Mouse (Mus musculus) forebrain, embryonic 14.5 days (tissue): ENCODE measurements around the gene Farp1. TPM values are rescaled to one million over a fixed set of nuclear protein-coding genes. Genes with fewer than 3 reads are reported as not detected.
A peak's percentile ranks its signal among the peaks of the same experiment; 100 is the strongest.

Experiments
- ATAC-seq: fragments of 200-750 bp; cut with Nextera tagmentation; 2 replicates; pipeline ENCODE4 v1.8.0; 2017; ENCODE audit warnings: mild to moderate bottlenecking, moderate library complexity
- DNase-seq: peaks from one replicate; pipeline ENCODE4 v3.0.0-alpha.2; 2015; ENCODE audit warnings: low spot score
- H3K27ac ChIP-seq: fragments of 300-500 bp; sonication (generic); 2 replicates; pipeline ENCODE4 v1.5.1; 2014; ENCODE audit warnings: low read depth, mild to moderate bottlenecking, control low read depth, low read length, moderate library complexity
- H3K27me3 ChIP-seq: fragments of 300-500 bp; sonication (generic); replicated peaks from 2 replicates; pipeline ENCODE4 v1.6.1; 2014; ENCODE audit warnings: low read length, control low read depth, mixed read lengths; ENCODE audit not compliant: control insufficient read depth, insufficient read depth
- H3K36me3 ChIP-seq: fragments of 300-500 bp; sonication (generic); 2 replicates; pipeline ENCODE4 v1.6.1; 2014; ENCODE audit warnings: low read length, control low read depth; ENCODE audit not compliant: control insufficient read depth, insufficient read depth
- H3K4me1 ChIP-seq: fragments of 300-500 bp; sonication (generic); 2 replicates; pipeline ENCODE4 v1.6.1; 2014; ENCODE audit warnings: antibody characterized with exemption, low read length, control low read depth; ENCODE audit not compliant: control insufficient read depth, insufficient read depth
- H3K4me2 ChIP-seq: fragments of 300-500 bp; sonication (generic); 2 replicates; pipeline ENCODE4 v1.6.1; 2014; ENCODE audit warnings: mild to moderate bottlenecking, control low read depth, low read length
- H3K4me3 ChIP-seq: fragments of 300-500 bp; sonication (generic); 2 replicates; pipeline ENCODE4 v1.5.1; 2014; ENCODE audit warnings: low read depth, low read length, control low read depth
- H3K9ac ChIP-seq: fragments of 300-500 bp; sonication (generic); 2 replicates; pipeline ENCODE4 v1.6.1; 2014; ENCODE audit warnings: mild to moderate bottlenecking, low read length, control low read depth, moderate library complexity
- H3K9me3 ChIP-seq: fragments of 300-500 bp; sonication (generic); replicated peaks from 2 replicates; pipeline ENCODE4 v1.6.1; 2016; ENCODE audit warnings: low read length, control low read depth, mixed read lengths; ENCODE audit not compliant: control insufficient read depth
- WGBS: fragments of 180-500 bp; shearing (Covaris S2); extraction: QIAGEN DNeasy Blood & Tissue Kit; methylation state at CpG from one replicate; pipeline ENCODE4 v1.1.7; 2014; 5-methylcytosine and 5-hydroxymethylcytosine counted together
- polyA plus RNA-seq: library from polyadenylated mRNA; unstranded; fragments of >200 nt; fragmentation: Nextera tagmentation; extraction: Ambion mirVana; gene quantifications from 2 replicates; pipeline ENCODE4 v1.2.1, GENCODE M21; 2014

Gene Farp1
- 17.4 and 30.3 TPM in 2 replicates for polyA plus RNA-seq

DNA sequence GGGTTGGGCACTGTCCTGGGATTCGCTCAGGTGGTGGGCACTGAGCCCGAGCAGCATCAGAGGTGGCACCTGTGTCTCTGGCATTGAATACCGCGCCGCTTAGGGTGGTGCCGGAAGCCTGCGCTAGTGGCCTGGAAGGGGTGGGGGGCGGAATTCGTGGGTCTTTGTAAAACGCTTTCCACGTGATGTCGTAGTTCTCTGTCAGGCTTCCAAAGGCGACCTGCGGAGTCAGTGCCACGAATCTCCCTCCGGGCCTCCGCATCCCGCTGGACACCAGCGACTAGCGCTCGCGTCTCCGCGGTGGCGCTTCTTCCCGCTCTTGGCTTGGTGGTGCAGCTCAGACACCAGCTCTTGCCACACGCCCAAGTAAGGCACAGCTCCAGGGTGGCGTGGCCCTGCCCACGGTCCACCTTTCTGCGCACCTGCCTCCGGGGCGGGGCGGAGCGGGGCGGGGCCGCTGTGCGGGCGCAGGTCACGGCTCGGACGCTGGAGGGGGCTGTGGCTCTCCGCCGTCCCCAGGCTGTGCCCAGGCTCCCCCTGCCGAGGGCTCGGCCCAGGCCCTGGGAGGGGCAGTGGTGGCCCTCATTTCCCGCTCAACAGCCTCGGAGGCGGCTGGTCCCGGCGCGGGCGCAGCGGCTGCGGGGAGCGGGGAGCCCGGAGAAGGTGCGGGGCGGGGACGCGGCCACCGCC lies at the start of gene Farp1:
TSS of gene Farp1 (plus strand) at position 228 of the 690 bp plus-strand sequence.
- H3K4me2 ChIP-seq, result peak within 1 kb of the TSS; percentile 97
- peak; percentile 94 for ATAC-seq
- H3K36me3 ChIP-seq, result no peaks in the 10 kb centered on the region
- peak within 1 kb of the TSS; percentile 95 for H3K9ac ChIP-seq
- H3K27ac ChIP-seq, result peak within 1 kb of the TSS; percentile 82
- peaks cover 15% of the 10 kb centered on the region for H3K4me1 ChIP-seq
- no peaks in the 10 kb centered on the region for H3K9me3 ChIP-seq
- H3K27me3 ChIP-seq, result 0 out of 2 replicates have a peak, but pooled peaks cover 3% of the 10 kb centered on the region
- DNase-seq, result peak; percentile 81
- 1% methylated on average over 58 of the region's 61 CpGs for WGBS
- H3K4me3 ChIP-seq, result peak within 1 kb of the TSS; percentile 85

DNA sequence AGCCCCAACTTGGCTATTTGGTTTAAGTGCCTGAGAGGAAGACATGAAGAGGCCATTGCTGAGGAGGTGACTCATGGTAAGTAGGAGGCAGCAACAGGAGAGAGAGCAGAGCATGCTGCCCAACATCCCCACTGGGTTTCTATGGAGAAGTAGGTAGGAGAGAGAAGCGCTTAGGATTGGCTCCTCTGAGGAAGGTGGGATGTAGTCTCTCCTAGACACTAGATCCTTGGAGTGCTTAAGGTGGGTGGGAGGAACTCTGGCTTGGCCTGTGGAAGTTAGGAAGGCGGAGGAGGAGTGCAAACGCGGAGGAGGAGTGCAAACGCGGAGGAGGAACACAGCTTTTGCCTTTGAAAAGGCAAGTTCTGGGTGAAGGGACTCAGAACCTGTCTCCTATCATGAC lies 45.9 kb upstream of the Farp1 start:
- H3K27ac ChIP-seq, result no peak overlapping the region
- no peak overlapping the region for H3K4me2 ChIP-seq
- no peak for ATAC-seq
- no peak for DNase-seq
- 68% methylated on average over 6 of the region's 6 CpGs for WGBS
- H3K9me3 ChIP-seq, result no peaks in the 10 kb centered on the region
- H3K4me1 ChIP-seq, result no peaks in the 10 kb centered on the region
- H3K4me3 ChIP-seq, result no peak overlapping the region
- no peak overlapping the region for H3K9ac ChIP-seq
- H3K27me3 ChIP-seq, result no peaks in the 10 kb centered on the region
- H3K36me3 ChIP-seq, result no peaks in the 10 kb centered on the region

DNA sequence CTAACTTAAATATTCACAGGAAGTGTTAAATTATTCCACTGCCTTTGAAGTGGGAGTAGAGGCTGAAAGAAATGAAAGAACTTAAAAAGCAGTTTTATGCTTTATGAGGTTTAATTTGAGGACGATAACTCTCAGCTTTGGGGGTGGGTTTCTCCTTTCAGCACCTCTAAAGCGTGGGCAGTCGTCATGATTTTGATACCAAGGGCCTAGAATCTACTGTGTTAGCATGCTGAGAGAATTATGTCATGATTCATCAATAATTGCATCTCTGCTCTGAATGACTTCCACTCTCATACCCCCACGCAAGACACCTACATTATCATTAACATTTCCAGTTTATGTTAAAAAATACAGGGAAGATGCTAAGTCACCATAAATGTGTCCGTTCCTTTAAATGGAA lies 37.3 kb upstream of the Farp1 start:
- no peaks in the 10 kb centered on the region for H3K9me3 ChIP-seq
- H3K36me3 ChIP-seq, result no peaks in the 10 kb centered on the region
- 92% methylated on average over 5 of the region's 5 CpGs for WGBS
- DNase-seq, result no peak
- H3K27ac ChIP-seq, result no peak overlapping the region
- no peak for ATAC-seq
- no peak overlapping the region for H3K4me2 ChIP-seq
- H3K9ac ChIP-seq, result no peak overlapping the region
- H3K27me3 ChIP-seq, result no peaks in the 10 kb centered on the region
- no peaks in the 10 kb centered on the region for H3K4me1 ChIP-seq
- H3K4me3 ChIP-seq, result no peak overlapping the region

- no peak overlapping the region for H3K27ac ChIP-seq
- H3K27me3 ChIP-seq, result no peaks in the 10 kb centered on the region
- H3K4me2 ChIP-seq, result no peak overlapping the region
- DNase-seq (peak; percentile 24), ATAC-seq (no peak)
- H3K9ac ChIP-seq, result no peak overlapping the region
- no peaks in the 10 kb centered on the region for H3K36me3 ChIP-seq
- H3K4me1 ChIP-seq, result no peaks in the 10 kb centered on the region
- no peak overlapping the region for H3K4me3 ChIP-seq
- no peaks in the 10 kb centered on the region for H3K9me3 ChIP-seq
- 54% methylated on average over 12 of the region's 12 CpGs for WGBS
These were observed 34.2 kb upstream of the Farp1 start for GRCm38 (mm10) chr14:121000561-121001340.

GRCm38 (mm10) chr14:121005621-121006020 lies 29.4 kb upstream of the Farp1 start:
- DNase-seq (no peak), ATAC-seq (no peak)
- H3K9ac ChIP-seq, result no peak overlapping the region
- H3K4me2 ChIP-seq, result no peak overlapping the region
- WGBS, result 94% methylated on average over 6 of the region's 6 CpGs
- H3K27ac ChIP-seq, result no peak overlapping the region
- H3K4me3 ChIP-seq, result no peak overlapping the region
- no peaks in the 10 kb centered on the region for H3K36me3 ChIP-seq
- H3K9me3 ChIP-seq, result no peaks in the 10 kb centered on the region
- H3K4me1 ChIP-seq, result no peaks in the 10 kb centered on the region
- no peaks in the 10 kb centered on the region for H3K27me3 ChIP-seq

DNA sequence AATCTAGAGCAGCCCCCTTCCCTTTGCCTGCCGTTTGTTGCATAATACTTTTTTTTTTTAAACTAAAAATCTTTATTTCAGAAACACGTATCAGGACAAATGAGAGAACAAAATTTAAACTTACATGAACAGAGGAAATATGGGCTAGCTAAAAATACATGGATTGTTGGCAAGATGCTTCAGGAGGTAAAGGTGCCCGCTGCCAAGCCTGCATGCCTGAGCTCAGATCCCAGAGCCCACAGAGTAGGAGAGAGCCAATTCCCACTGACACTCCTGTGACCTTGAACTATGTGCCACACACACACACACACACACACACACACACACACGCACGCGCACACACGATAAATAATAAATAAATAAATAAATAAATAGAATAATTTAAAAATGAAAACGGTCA lies 29.0 kb upstream of the Farp1 start:
- H3K27ac ChIP-seq, result no peak overlapping the region
- DNase-seq, result no peak
- H3K9me3 ChIP-seq, result no peaks in the 10 kb centered on the region
- no peaks in the 10 kb centered on the region for H3K27me3 ChIP-seq
- no peak overlapping the region for H3K9ac ChIP-seq
- 95% methylated on average over 8 of the region's 8 CpGs for WGBS
- no peak overlapping the region for H3K4me2 ChIP-seq
- ATAC-seq, result no peak
- no peak overlapping the region for H3K4me3 ChIP-seq
- H3K4me1 ChIP-seq, result no peaks in the 10 kb centered on the region
- no peaks in the 10 kb centered on the region for H3K36me3 ChIP-seq

GRCm38 (mm10) chr14:121015114-121015690 lies 19.8 kb upstream of the Farp1 start:
- Histone ChIP-seq H3K27me3 (no peaks in the 10 kb centered on the region), H3K9me3 (no peaks in the 10 kb centered on the region), H3K4me2 (no peak overlapping the region), H3K36me3 (no peaks in the 10 kb centered on the region), H3K27ac (no peak overlapping the region), H3K4me3 (no peak overlapping the region), H3K9ac (no peak overlapping the region), H3K4me1 (no peaks in the 10 kb centered on the region)
- WGBS, result 77% methylated on average over 2 of the region's 2 CpGs
- ATAC-seq (no peak), DNase-seq (no peak)

GRCm38 (mm10) chr14:121022403-121022802 lies 12.6 kb upstream of the Farp1 start:
- ATAC-seq (no peak), DNase-seq (no peak)
- no peak overlapping the region for H3K9ac ChIP-seq
- no peak overlapping the region for H3K4me2 ChIP-seq
- H3K27me3 ChIP-seq, result no peaks in the 10 kb centered on the region
- H3K27ac ChIP-seq, result no peak overlapping the region
- no peaks in the 10 kb centered on the region for H3K4me1 ChIP-seq
- 36% methylated on average over 5 of the region's 5 CpGs for WGBS
- H3K36me3 ChIP-seq, result no peaks in the 10 kb centered on the region
- H3K4me3 ChIP-seq, result no peak overlapping the region
- H3K9me3 ChIP-seq, result no peaks in the 10 kb centered on the region

GRCm38 (mm10) chr14:121025381-121025780 lies 9.6 kb upstream of the Farp1 start:
- no peak overlapping the region for H3K27ac ChIP-seq
- 72% methylated on average over 8 of the region's 8 CpGs for WGBS
- no peak overlapping the region for H3K9ac ChIP-seq
- no peaks in the 10 kb centered on the region; the same call in 1 of the 2 replicates for H3K9me3 ChIP-seq
- no peaks in the 10 kb centered on the region for H3K36me3 ChIP-seq
- ATAC-seq (no peak), DNase-seq (no peak)
- no peaks in the 10 kb centered on the region for H3K27me3 ChIP-seq
- no peak overlapping the region for H3K4me2 ChIP-seq
- no peak overlapping the region for H3K4me3 ChIP-seq
- H3K4me1 ChIP-seq, result no peaks in the 10 kb centered on the region
